Mouse (Mus musculus) inflammation-experienced regulatory T-cells, adult 6 months (primary cell): ENCODE results near the gene Dram2. TPM values are rescaled to one million over a fixed set of nuclear protein-coding genes. Genes with fewer than 3 reads are reported as not detected.

Experiments
- polyA plus RNA-seq, 3 experiments: library from polyadenylated mRNA; unstranded; fragments of 100-300 nt; shearing (Covaris generic); gene quantifications; one replicate each; pipeline ENCODE4 v1.2.1; 2017

The Dram2 gene
- polyA plus RNA-seq, 3 experiments from 2014 or later = 49.5 to 55.4 (median 54.2) TPM

Other genes starting within 250 kb of the Dram2 start
- under 1 TPM in 2 of 3 experiments, not detected in 1; 0.46 to 0.67 TPM for gene Chil6, start 141.6 kb upstream of the Dram2 start, polyA plus RNA-seq
- 100 to 1,000 TPM; 110 to 379 (median 324) TPM for gene Dennd2d, start 65.4 kb upstream of the Dram2 start, polyA plus RNA-seq
- gene Cept1, start within 50 bp of the Dram2 start, polyA plus RNA-seq = 100 to 1,000 TPM; 125 to 133 (median 127) TPM
- 10 to 100 TPM; 58.1 to 84.2 (median 73.0) TPM for gene Lrif1, start 137.2 kb downstream of the Dram2 start, polyA plus RNA-seq
- 1,000 to 10,000 TPM; 1,117 to 1,392 (median 1,238) TPM for gene Cd53, start 242.4 kb downstream of the Dram2 start, polyA plus RNA-seq